Mouse (Mus musculus): ENCODE measurements around the gene Rasal2.
A peak's percentile ranks its signal among the peaks of the same experiment; 100 is the strongest.

Gene Rasal2

GRCm38 (mm10) chr1:157343519-157343918 lies 68.9 kb downstream of the Rasal2 start:
- DNase-seq (ENCODE audit: low spot score in 2 of 2) = no peak

GRCm38 (mm10) chr1:157334834-157335233 lies 77.6 kb downstream of the Rasal2 start:
- no peak for DNase-seq (ENCODE audit: low spot score in 2 of 2)

- no peak for DNase-seq (ENCODE audit: low spot score in 2 of 2)
These were observed 84.3 kb downstream of the Rasal2 start for GRCm38 (mm10) chr1:157328068-157328467.

- DNase-seq (ENCODE audit: low spot score in 2 of 2) = no peak
These were observed 89.3 kb downstream of the Rasal2 start for GRCm38 (mm10) chr1:157323091-157323490.

GRCm38 (mm10) chr1:157318896-157319295 lies 93.5 kb downstream of the Rasal2 start:
- no peak for DNase-seq (ENCODE audit: low spot score in 2 of 2)

- no peak for DNase-seq (ENCODE audit: low spot score in 2 of 2)
These were observed 111.1 kb downstream of the Rasal2 start for GRCm38 (mm10) chr1:157301266-157301665.

- DNase-seq (ENCODE audit: low spot score in 2 of 2) = no peak
These were observed 112.8 kb downstream of the Rasal2 start for GRCm38 (mm10) chr1:157299559-157299958.

GRCm38 (mm10) chr1:157298990-157299389 lies 113.4 kb downstream of the Rasal2 start:
- no peak for DNase-seq (ENCODE audit: low spot score in 2 of 2)

GRCm38 (mm10) chr1:157297137-157297536 lies 115.3 kb downstream of the Rasal2 start:
- DNase-seq (ENCODE audit: low spot score in 2 of 2) = no peak

GRCm38 (mm10) chr1:157295868-157296267 lies 116.5 kb downstream of the Rasal2 start:
- no peak for DNase-seq (ENCODE audit: low spot score in 2 of 2)

GRCm38 (mm10) chr1:157290173-157290572 lies 122.2 kb downstream of the Rasal2 start:
- no peak for DNase-seq (ENCODE audit: low spot score in 2 of 2)

GRCm38 (mm10) chr1:157289251-157289650 lies 123.1 kb downstream of the Rasal2 start:
- DNase-seq (ENCODE audit: low spot score in 2 of 2) = no peak

- DNase-seq (ENCODE audit: low spot score in 2 of 2) = peak; percentile 23 to 46
These were observed 125.8 kb downstream of the Rasal2 start for GRCm38 (mm10) chr1:157286561-157286960.

GRCm38 (mm10) chr1:157285366-157285765 lies 127.0 kb downstream of the Rasal2 start:
- DNase-seq (ENCODE audit: low spot score in 2 of 2) = no peak

- no peak for DNase-seq (ENCODE audit: low spot score in 2 of 2)
These were observed 131.6 kb downstream of the Rasal2 start for GRCm38 (mm10) chr1:157280781-157281180.

GRCm38 (mm10) chr1:157275672-157276307 lies 136.6 kb downstream of the Rasal2 start:
- no peak for DNase-seq (ENCODE audit: low spot score in 2 of 2)

GRCm38 (mm10) chr1:157267894-157268293 lies 144.5 kb downstream of the Rasal2 start:
- DNase-seq (ENCODE audit: low spot score in 2 of 2) = no peak

GRCm38 (mm10) chr1:157256562-157256961 lies 155.8 kb downstream of the Rasal2 start:
- DNase-seq (ENCODE audit: low spot score in 2 of 2) = peak in 1 of 2 experiments; percentile 13

GRCm38 (mm10) chr1:157255776-157256175 lies 156.6 kb downstream of the Rasal2 start:
- DNase-seq (ENCODE audit: low spot score in 2 of 2) = no peak

GRCm38 (mm10) chr1:157253600-157254490 lies 158.6 kb downstream of the Rasal2 start:
- DNase-seq (ENCODE audit: low spot score in 2 of 2) = no peak

GRCm38 (mm10) chr1:157248112-157248511 lies 164.3 kb downstream of the Rasal2 start:
- no peak for DNase-seq (ENCODE audit: low spot score in 2 of 2)

GRCm38 (mm10) chr1:157247341-157247740 lies 165.1 kb downstream of the Rasal2 start:
- DNase-seq (ENCODE audit: low spot score in 2 of 2) = no peak

- no peak for DNase-seq (ENCODE audit: low spot score in 2 of 2)
These were observed 165.6 kb downstream of the Rasal2 start for GRCm38 (mm10) chr1:157246779-157247178.

All from cerebellum, postnatal 4 days (tissue).